Mouse (Mus musculus) heart, embryonic 11.5 days (tissue): ENCODE results near the gene Hoxc4. TPM values are rescaled to one million over a fixed set of nuclear protein-coding genes. Genes with fewer than 3 reads are reported as not detected.
A peak's percentile ranks its signal among the peaks of the same experiment; 100 is the strongest.

Experiments used
- ATAC-seq: fragments of 200-750 bp; cut with Nextera tagmentation; replicated peaks from 2 replicates; pipeline ENCODE4 v1.8.0; 2017; ENCODE audit warnings: moderate library complexity; ENCODE audit not compliant: insufficient number of reproducible peaks, low FRiP score, low TSS enrichment
- H3K27ac ChIP-seq: fragments of 300-500 bp; sonication (generic); 2 replicates; pipeline ENCODE4 v1.5.1; 2014; ENCODE audit warnings: mild to moderate bottlenecking, low read depth, low read length
- H3K27me3 ChIP-seq: fragments of 300-500 bp; sonication (generic); 2 replicates; pipeline ENCODE4 v1.6.1; 2014; ENCODE audit warnings: mild to moderate bottlenecking, low read length, mixed read lengths; ENCODE audit not compliant: control insufficient read depth, insufficient read depth
- H3K36me3 ChIP-seq: fragments of 300-500 bp; sonication (generic); 2 replicates; pipeline ENCODE4 v1.6.1; 2014; ENCODE audit warnings: mild to moderate bottlenecking, low read length, moderate library complexity, mixed read lengths; ENCODE audit not compliant: control insufficient read depth, insufficient read depth
- H3K4me1 ChIP-seq: fragments of 300-500 bp; sonication (generic); 2 replicates; pipeline ENCODE4 v1.6.1; 2014; ENCODE audit warnings: low read length; ENCODE audit not compliant: control insufficient read depth, insufficient read depth
- H3K4me2 ChIP-seq: fragments of 300-500 bp; sonication (generic); 2 replicates; pipeline ENCODE4 v1.6.1; 2014; ENCODE audit warnings: mild to moderate bottlenecking, moderate library complexity
- H3K4me3 ChIP-seq: fragments of 300-500 bp; sonication (generic); 2 replicates; pipeline ENCODE4 v1.5.1; 2014; ENCODE audit warnings: low read depth, low read length
- H3K9ac ChIP-seq: fragments of 300-500 bp; sonication (generic); 2 replicates; pipeline ENCODE4 v1.6.1; 2014; ENCODE audit warnings: mild to moderate bottlenecking, low read depth, low read length, moderate library complexity
- H3K9me3 ChIP-seq: fragments of 300-500 bp; sonication (generic); replicated peaks from 2 replicates; pipeline ENCODE4 v1.6.1; 2016; ENCODE audit warnings: low read length; ENCODE audit not compliant: control insufficient read depth
- WGBS: fragments of 180-500 bp; shearing (Covaris S2); extraction: QIAGEN DNeasy Blood & Tissue Kit; methylation state at CpG from one replicate; pipeline ENCODE4 v1.1.7; 2014; ENCODE audit not compliant: insufficient replicate concordance; 5-methylcytosine and 5-hydroxymethylcytosine counted together
- polyA plus RNA-seq: library from polyadenylated mRNA; unstranded; fragments of >200 nt; fragmentation: Nextera tagmentation; extraction: Ambion mirVana; gene quantifications from 2 replicates; pipeline ENCODE4 v1.2.1, GENCODE M21; 2014

The Hoxc4 gene
- polyA plus RNA-seq, 1 experiment from 2014 or later: 2.0 TPM

GRCm38 (mm10) chr15:103034807-103035547 is 16.2 kb downstream of the Hoxc4 start:
- no peak overlapping the region for H3K27ac ChIP-seq
- H3K9ac ChIP-seq: peak overlapping the region; percentile 46; the same call in 1 of the 2 replicates
- H3K9me3 ChIP-seq: no peaks in the 10 kb centered on the region
- peak overlapping the region; percentile 58 for H3K4me2 ChIP-seq
- ATAC-seq: no peak
- peak overlapping the region; percentile 39 for H3K4me3 ChIP-seq
- under 1% methylated on average over 34 of the region's 34 CpGs for WGBS
- no peaks in the 10 kb centered on the region for H3K36me3 ChIP-seq
- peaks cover 98% of the 10 kb centered on the region for H3K27me3 ChIP-seq
- no peaks in the 10 kb centered on the region for H3K4me1 ChIP-seq

GRCm38 (mm10) chr15:103035548-103035881 is 16.8 kb downstream of the Hoxc4 start:
- peak overlapping the region; percentile 58; the same call in 1 of the 2 replicates for H3K4me2 ChIP-seq
- no peak overlapping the region for H3K9ac ChIP-seq
- 0% methylated on average over 14 of the region's 14 CpGs for WGBS
- ATAC-seq: no peak
- H3K4me3 ChIP-seq: peak overlapping the region; percentile 2; the same call in 1 of the 2 replicates
- no peak overlapping the region for H3K27ac ChIP-seq
- H3K36me3 ChIP-seq: no peaks in the 10 kb centered on the region
- no peaks in the 10 kb centered on the region for H3K4me1 ChIP-seq
- H3K27me3 ChIP-seq: peaks cover 98% of the 10 kb centered on the region
- H3K9me3 ChIP-seq: no peaks in the 10 kb centered on the region

- H3K4me1 ChIP-seq: no peaks in the 10 kb centered on the region
- H3K27ac ChIP-seq: no peak overlapping the region
- H3K4me2 ChIP-seq: no peak overlapping the region
- H3K9me3 ChIP-seq: no peaks in the 10 kb centered on the region
- H3K4me3 ChIP-seq: no peak overlapping the region
- WGBS: 20% methylated on average over 1 of the region's 1 CpGs
- no peaks in the 10 kb centered on the region for H3K36me3 ChIP-seq
- H3K9ac ChIP-seq: no peak overlapping the region
- no peak for ATAC-seq
- H3K27me3 ChIP-seq: peaks cover 100% of the 10 kb centered on the region
Observed at GRCm38 (mm10) chr15:103037579-103037978, 18.8 kb downstream of the Hoxc4 start.

GRCm38 (mm10) chr15:103038701-103039480 is 20.2 kb downstream of the Hoxc4 start:
- no peaks in the 10 kb centered on the region for H3K9me3 ChIP-seq
- no peak for ATAC-seq
- no peak overlapping the region for H3K9ac ChIP-seq
- H3K4me1 ChIP-seq: no peaks in the 10 kb centered on the region
- 18% methylated on average over 10 of the region's 10 CpGs for WGBS
- peaks cover 99% of the 10 kb centered on the region for H3K27me3 ChIP-seq
- no peak overlapping the region for H3K27ac ChIP-seq
- H3K36me3 ChIP-seq: no peaks in the 10 kb centered on the region
- no peak overlapping the region for H3K4me2 ChIP-seq
- no peak overlapping the region for H3K4me3 ChIP-seq

- no peaks in the 10 kb centered on the region for H3K9me3 ChIP-seq
- no peak overlapping the region for H3K9ac ChIP-seq
- H3K4me3 ChIP-seq: no peak overlapping the region
- no peaks in the 10 kb centered on the region for H3K36me3 ChIP-seq
- peaks cover 99% of the 10 kb centered on the region for H3K27me3 ChIP-seq
- WGBS: 16% methylated on average over 3 of the region's 3 CpGs
- no peak for ATAC-seq
- no peak overlapping the region for H3K27ac ChIP-seq
- no peak overlapping the region for H3K4me2 ChIP-seq
- no peaks in the 10 kb centered on the region for H3K4me1 ChIP-seq
Observed at GRCm38 (mm10) chr15:103039609-103040008, 20.9 kb downstream of the Hoxc4 start.

GRCm38 (mm10) chr15:103040601-103041000 is 21.9 kb downstream of the Hoxc4 start:
- Histone ChIP-seq H3K4me2 (no peak overlapping the region), H3K27ac (no peak overlapping the region), H3K9ac (no peak overlapping the region), H3K27me3 (peaks cover 97% of the 10 kb centered on the region), H3K36me3 (no peaks in the 10 kb centered on the region), H3K9me3 (no peaks in the 10 kb centered on the region), H3K4me3 (no peak overlapping the region), H3K4me1 (no peaks in the 10 kb centered on the region)
- 5% methylated on average over 12 of the region's 12 CpGs for WGBS
- ATAC-seq: no peak

GRCm38 (mm10) chr15:103041613-103042012 is 22.9 kb downstream of the Hoxc4 start:
- Histone ChIP-seq H3K4me2 (no peak overlapping the region), H3K9me3 (no peaks in the 10 kb centered on the region), H3K4me1 (no peaks in the 10 kb centered on the region), H3K9ac (no peak overlapping the region), H3K27ac (no peak overlapping the region), H3K4me3 (no peak overlapping the region), H3K27me3 (peaks cover 94% of the 10 kb centered on the region), H3K36me3 (no peaks in the 10 kb centered on the region)
- WGBS: 18% methylated on average over 5 of the region's 5 CpGs
- no peak for ATAC-seq

- Histone ChIP-seq H3K9ac (no peak overlapping the region), H3K4me1 (no peaks in the 10 kb centered on the region), H3K27me3 (peaks cover 92% of the 10 kb centered on the region), H3K27ac (no peak overlapping the region), H3K36me3 (no peaks in the 10 kb centered on the region), H3K4me2 (no peak overlapping the region), H3K9me3 (no peaks in the 10 kb centered on the region), H3K4me3 (no peak overlapping the region)
- WGBS: 0% methylated on average over 1 of the region's 1 CpGs
- no peak for ATAC-seq
Observed at GRCm38 (mm10) chr15:103042209-103042608, 23.5 kb downstream of the Hoxc4 start.
